Mouse (Mus musculus): ENCODE measurements around the gene Lpp.

The Lpp gene

DNA sequence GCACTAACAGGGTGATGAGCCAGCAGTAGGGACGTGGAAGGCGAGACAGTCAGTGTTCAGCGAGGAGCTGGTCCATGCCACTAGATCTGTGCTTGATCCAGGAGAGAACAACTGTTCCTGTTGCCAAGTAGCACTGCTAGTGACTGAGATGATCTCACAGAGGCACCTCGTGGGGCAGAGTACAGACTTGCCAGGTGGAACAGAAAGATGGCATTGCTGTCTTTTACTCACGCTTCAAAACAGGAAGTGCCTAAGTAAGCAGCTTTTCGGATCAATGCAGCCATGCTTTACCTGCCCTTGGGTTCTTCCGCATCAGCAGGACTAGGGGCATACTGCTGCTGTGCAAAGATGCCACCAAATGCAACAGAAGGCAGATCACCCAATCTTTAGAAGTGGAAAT, 467.1 kb downstream of the Lpp start:
- in situ Hi-C loops (cut with MboI), result loop anchor here (25.0 kb wide), 1 partner anchor 873 kb away; the partner anchor contains the start of genes Bcl6 and Gm37419

GRCm38 (mm10) chr16:24861374-24861773, 468.1 kb downstream of the Lpp start:
- in situ Hi-C loops (cut with MboI), result loop anchor here (25.0 kb wide), 1 partner anchor 874 kb away; the partner anchor contains the start of genes Bcl6 and Gm37419

- in situ Hi-C loops (cut with MboI), result loop anchor here (25.0 kb wide), 1 partner anchor 887 kb away; the partner anchor contains the start of genes Bcl6 and Gm37419
Observed at GRCm38 (mm10) chr16:24874235-24874634, 480.9 kb downstream of the Lpp start.

GRCm38 (mm10) chr16:24875661-24876060, 482.4 kb downstream of the Lpp start:
- in situ Hi-C loops (cut with MboI), result no loop called here

DNA sequence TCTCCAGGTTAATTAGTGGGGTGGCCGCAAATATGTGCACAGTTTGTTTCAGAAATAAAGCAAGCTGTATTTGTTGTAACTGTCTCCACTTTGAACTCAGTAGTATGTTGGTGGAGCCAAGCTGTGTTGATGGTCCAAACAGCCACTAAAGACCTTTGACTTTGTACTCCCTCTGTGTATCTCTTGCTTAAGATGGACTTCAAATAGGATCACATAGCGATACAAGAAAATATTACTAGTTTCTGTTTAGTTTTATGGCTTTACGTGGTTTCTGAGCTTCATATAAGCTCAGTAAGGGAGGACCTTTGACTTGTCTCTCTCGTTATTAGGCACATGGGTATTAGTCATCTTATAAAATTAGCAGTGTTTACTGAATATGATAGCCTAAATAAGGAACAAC, 485.7 kb downstream of the Lpp start:
- in situ Hi-C loops (cut with MboI), result no loop called here

GRCm38 (mm10) chr16:24880698-24881097, 487.4 kb downstream of the Lpp start:
- in situ Hi-C loops (cut with MboI), result no loop called here

DNA sequence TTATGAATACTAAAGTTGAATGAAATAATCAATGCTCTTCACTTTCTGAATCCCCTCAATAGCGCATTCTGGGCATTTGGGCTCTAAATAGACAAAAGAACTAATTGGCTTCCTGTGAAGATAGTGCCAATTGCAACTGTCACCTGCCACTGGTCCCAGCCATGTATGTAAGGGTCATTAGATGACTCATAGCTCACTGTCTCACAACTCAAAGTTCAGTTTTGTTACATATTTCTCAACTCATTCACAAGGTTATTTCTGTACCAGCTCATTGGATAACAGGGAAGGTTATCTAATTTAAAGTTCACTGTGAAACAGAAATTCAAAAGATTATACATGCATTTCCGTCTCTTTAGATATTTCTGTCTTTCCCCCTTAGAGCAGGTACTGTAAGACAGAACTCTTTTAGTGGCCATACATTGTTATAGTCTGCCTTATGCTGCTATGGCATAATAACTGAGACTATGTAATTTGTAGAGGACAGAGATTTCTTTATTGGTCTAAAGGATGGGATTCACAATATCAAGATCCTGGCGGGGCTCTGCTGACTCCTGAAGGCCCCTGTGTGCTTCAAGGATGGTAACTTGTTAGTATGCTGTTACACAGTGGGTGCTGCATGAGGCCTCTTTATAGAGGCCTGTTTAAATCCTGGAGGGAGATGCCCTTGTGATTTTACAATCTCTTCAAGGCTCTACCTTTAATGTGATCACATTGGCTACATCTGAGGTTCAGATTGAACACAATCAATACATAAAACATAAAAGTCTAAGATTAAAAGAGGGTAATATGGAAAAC, 488.9 kb downstream of the Lpp start:
- in situ Hi-C loops (cut with MboI), result no loop called here

- in situ Hi-C loops (cut with MboI), result no loop called here
Observed at GRCm38 (mm10) chr16:24884017-24884416, 490.7 kb downstream of the Lpp start.

GRCm38 (mm10) chr16:24886346-24886745, 493.0 kb downstream of the Lpp start:
- in situ Hi-C loops (cut with MboI), result no loop called here

GRCm38 (mm10) chr16:24886943-24887342, 493.6 kb downstream of the Lpp start:
- in situ Hi-C loops (cut with MboI), result no loop called here

DNA sequence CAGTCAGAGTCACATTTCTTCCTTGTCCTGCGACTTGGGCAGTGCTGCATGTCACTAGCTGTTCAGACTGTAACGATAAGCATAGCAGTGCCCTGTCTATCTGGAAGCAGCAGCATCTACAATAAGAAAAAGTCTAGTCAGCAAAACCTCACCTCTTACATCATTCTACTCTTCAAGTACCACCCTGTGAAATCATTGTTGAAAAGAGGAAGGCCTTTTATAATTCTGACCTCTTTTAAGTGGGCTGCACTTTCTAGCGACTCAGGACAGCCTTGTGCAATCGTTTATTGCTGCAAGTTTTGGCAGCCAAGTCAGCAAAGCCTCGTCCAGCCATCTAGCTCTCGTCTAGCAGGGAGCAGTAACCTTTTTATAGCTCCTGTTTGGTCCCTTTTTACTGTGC, 498.1 kb downstream of the Lpp start:
- in situ Hi-C loops (cut with MboI), result no loop called here

DNA sequence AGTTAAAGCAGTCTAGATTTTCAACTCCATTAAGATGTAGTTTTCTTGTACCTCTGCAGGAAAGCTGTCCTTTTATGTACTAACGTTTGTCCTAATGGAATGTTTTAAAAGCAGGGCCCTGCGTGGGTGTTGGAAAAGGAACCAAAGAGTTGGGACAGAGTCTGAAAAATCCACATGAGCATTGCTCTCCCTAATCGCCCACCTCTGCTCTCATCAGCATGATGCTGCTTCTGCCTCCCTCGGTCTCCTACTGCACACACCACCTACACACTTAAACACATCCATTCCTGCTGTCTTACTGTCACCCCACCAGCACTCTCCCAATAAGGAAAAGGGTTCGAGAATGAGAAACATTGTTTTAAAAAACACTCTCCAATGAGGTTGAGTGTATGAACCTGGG, 501.9 kb downstream of the Lpp start:
- in situ Hi-C loops (cut with MboI), result no loop called here

- in situ Hi-C loops (cut with MboI), result no loop called here
Observed at GRCm38 (mm10) chr16:24897641-24898040, 504.3 kb downstream of the Lpp start.

- in situ Hi-C loops (cut with MboI), result no loop called here
Observed at GRCm38 (mm10) chr16:24900241-24900796, 507.0 kb downstream of the Lpp start.

DNA sequence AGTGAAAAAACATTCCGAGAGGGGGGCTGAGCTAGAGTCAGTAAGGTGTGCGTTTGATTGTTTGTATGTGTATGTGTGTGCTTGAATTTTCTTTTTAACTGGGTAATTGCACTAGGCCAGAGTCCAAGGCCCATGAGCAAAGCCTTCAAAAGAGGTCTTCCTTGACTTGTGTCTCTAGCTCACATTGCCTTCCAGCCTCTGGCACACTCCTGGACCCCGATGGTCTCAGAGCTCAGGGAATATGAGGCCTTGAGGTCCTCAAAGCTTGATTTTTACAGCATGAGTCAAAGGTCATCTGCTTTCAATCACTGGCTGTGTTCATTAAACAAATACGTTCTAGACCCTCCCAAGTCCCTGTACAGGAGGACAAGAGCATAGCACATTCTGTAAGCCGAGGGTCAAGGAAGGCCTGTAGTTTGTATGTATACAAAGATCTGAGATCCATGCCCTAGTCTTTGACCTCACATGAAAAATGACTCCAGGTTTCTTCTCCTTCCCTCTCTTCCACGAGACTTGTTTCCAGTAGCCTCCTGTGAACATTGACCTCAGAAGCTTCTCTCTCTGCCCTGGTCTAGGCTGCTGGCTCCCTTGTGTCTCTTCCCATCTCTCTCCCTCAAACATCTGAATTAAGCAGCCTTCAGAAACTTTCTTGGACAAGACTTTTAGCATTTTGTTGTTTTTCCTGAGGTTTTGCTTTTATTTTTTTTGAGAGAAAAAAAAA, 508.0 kb downstream of the Lpp start:
- in situ Hi-C loops (cut with MboI), result no loop called here

DNA sequence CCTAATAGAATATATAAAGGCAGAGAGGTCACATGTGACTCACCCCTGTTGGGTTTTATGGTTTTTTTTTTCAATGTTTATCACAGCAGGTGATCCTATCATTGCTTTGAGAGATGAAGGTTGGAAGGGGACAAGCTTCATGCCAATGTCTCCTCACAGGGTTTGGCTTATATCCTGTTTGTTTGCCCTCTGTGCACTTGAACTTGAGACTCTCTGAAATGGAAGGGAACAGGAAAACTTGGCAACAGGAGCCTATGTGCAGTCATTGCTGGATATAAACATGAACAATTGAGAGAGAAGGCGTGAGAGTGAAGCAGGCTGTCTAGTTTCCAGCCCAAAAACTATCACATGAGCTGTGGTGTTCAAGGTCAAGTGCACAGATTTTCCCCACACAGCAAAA, 508.8 kb downstream of the Lpp start:
- in situ Hi-C loops (cut with MboI), result no loop called here

DNA sequence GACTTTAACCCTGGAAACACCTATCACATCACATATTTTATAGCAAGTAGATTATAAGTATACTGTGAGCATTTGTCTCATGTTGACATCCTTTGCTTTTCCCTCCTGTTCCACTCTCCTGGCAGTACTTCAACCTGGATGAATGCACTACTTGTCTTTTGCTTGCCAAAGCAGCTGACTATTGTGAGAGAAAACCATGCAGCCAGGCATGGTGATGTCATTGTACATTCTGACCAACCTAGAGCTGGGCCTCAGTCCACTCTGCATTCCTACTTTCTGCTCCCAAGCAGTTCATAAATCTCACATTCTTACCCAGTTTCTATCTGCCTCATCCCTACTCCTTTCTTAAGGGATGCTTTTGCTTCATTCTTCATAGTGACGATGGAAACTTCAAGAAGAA, 515.6 kb downstream of the Lpp start:
- in situ Hi-C loops (cut with MboI), result no loop called here

DNA sequence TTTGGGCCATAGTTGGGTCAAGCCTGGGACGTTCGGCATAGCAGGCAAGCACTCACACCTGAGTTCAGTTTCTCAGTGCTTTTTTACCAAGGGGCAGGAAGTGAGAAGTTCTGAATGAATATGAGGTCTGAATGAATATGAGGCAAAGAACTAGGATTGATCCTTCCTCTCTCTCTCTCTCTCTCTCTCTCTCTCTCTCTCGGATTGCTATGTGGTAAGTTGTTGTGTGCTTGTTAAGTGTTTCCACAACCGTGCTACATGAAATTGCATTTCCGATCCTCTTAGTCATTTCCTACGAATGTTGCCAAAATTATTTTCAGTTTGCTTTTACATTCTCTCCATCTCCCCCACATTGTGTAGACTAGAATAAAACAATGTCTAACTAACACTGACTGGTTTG, 517.0 kb downstream of the Lpp start:
- in situ Hi-C loops (cut with MboI), result no loop called here

DNA sequence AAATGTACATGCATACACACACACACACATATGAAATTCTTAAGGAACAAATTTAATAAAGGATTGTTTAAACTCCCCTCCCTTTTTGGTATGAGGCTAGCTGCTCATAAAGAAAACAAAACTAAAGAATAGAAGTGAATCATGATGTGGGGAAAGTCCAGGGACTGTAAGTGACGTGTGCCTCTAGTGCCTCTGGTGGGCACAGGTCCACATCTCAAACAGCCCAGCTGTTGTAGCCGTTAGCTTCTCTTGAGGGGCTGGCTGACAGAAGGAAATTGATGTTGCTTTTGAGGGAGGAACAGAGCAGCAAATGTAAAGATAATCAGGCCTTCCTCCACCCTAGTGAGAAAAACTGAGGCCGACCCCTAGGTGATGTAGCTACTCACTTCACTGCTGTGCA, 517.5 kb downstream of the Lpp start:
- in situ Hi-C loops (cut with MboI), result no loop called here

GRCm38 (mm10) chr16:24912381-24912780, 519.1 kb downstream of the Lpp start:
- in situ Hi-C loops (cut with MboI), result no loop called here

DNA sequence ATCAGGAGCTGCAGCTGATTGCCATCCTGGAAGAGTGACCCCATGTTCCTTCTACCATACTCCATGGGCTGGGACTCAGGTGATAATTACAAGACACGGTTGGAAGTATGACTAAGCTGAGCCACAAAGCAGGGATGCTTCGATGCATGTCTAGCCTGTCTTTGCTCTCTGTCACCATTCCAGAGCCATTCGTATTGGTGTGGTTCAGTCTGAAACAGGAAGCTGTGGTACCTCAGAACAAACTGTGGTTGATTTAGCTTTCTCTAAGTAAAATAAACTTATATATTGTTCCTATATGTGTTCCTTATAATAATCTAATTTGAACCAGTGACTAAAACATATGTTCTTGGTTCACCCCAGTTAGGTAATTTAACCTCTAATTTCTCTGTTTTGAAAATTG, 519.7 kb downstream of the Lpp start:
- in situ Hi-C loops (cut with MboI), result no loop called here

- in situ Hi-C loops (cut with MboI), result no loop called here
Observed at GRCm38 (mm10) chr16:24913641-24914392, 520.5 kb downstream of the Lpp start.

All from mature B cell (primary cell).